In the genomic region with DNA sequence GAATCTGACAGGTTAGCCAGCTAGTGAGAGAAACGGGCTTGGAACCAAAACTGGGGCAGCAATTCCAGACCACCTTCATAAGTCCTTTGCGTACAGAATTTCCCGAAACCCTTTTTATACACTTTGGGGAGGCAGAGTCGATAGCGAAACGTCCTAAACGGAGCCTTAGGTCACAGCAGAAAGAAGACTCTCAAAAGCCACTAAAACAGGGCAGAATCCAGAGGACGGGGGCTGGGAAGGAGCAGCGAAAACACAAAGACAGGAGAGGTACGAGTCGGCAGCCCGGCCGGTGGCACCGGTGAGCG, we compare ENCODE assay signal across 8 mouse cellular contexts. TPM values are rescaled to one million over a fixed set of nuclear protein-coding genes. Genes with fewer than 3 reads are reported as not detected.
DNase-seq lines count a peak whose midpoint lies in the region; ATAC-seq and TF ChIP-seq lines count a peak whose summit lies in the region.

No protein-coding gene starts in this region.

- peaks cover 45% of the 10 kb centered on the region for H3K36me3 ChIP-seq in megakaryocyte, embryonic 14.5 days (replicated peaks; ENCODE audit: low read length)
- H3K36me3 ChIP-seq in forebrain, embryonic 10.5 days (replicated peaks): peaks cover 43% of the 10 kb centered on the region
- peaks cover 25% of the 10 kb centered on the region for H3K36me3 ChIP-seq in limb, embryonic 12.5 days
- peaks cover 4% of the 10 kb centered on the region for H3K36me3 ChIP-seq in small intestine, adult 2 months (ENCODE audit: control insufficient read depth, insufficient read depth, low read length)

- peak overlapping the region; percentile 95 for H3K27ac ChIP-seq in forebrain, embryonic 10.5 days
- peak overlapping the region; percentile 95 for H3K27ac ChIP-seq in limb, embryonic 12.5 days
- peak overlapping the region; percentile 94 for H3K27ac ChIP-seq in small intestine, adult 2 months (ENCODE audit: insufficient read depth, low read depth, low read length)

- peak overlapping the region; percentile 87 for H3K4me2 ChIP-seq in limb, embryonic 12.5 days

- DNase-seq in forebrain, embryonic 10.5 days (ENCODE audit: extremely low spot score, low spot score): no peak
- DNase-seq in adrenal gland, postnatal 25 days: no peak
- DNase-seq in cerebellum, postnatal 10 days: no peak
- DNase-seq in left cerebral cortex, adult 9 months (ENCODE audit: low spot score in 2 of 2): no peak

- peak overlapping the region; percentile 87 for H3K9ac ChIP-seq in limb, embryonic 12.5 days (replicated peaks)

- H3K9me3 ChIP-seq in megakaryocyte, embryonic 14.5 days: no peaks in the 10 kb centered on the region
- no peaks in the 10 kb centered on the region for H3K9me3 ChIP-seq in forebrain, embryonic 10.5 days
- H3K9me3 ChIP-seq in limb, embryonic 12.5 days: no peaks in the 10 kb centered on the region

- TF ChIP-seq CTCF in small intestine, adult 2 months (IDR thresholded peaks at IDR 0.05; ENCODE audit: extremely low read depth, insufficient read length, insufficient replicate concordance, low read depth, low read length): no peak

- H3K4me3 ChIP-seq in megakaryocyte, embryonic 14.5 days (replicated peaks): peak overlapping the region; percentile 98
- peak overlapping the region; percentile 98 for H3K4me3 ChIP-seq in forebrain, embryonic 10.5 days
- H3K4me3 ChIP-seq in limb, embryonic 12.5 days (replicated peaks): peak overlapping the region; percentile 95
- peak overlapping the region; percentile 81 for H3K4me3 ChIP-seq in small intestine, adult 2 months (ENCODE audit: low read depth, low read length)

- H3K4me1 ChIP-seq in megakaryocyte, embryonic 14.5 days: peaks cover 62% of the 10 kb centered on the region
- H3K4me1 ChIP-seq in forebrain, embryonic 10.5 days: peaks cover 38% of the 10 kb centered on the region
- peaks cover 23% of the 10 kb centered on the region for H3K4me1 ChIP-seq in limb, embryonic 12.5 days (replicated peaks)
- peaks cover 13% of the 10 kb centered on the region for H3K4me1 ChIP-seq in small intestine, adult 2 months (ENCODE audit: control insufficient read depth, insufficient read depth, insufficient read length, low read length)

- ATAC-seq in megakaryocyte, adult 5-6 weeks (ENCODE audit: poor library complexity, severe bottlenecking): no peak
- ATAC-seq in limb, embryonic 12.5 days (ENCODE audit: insufficient number of reproducible peaks, insufficient read depth, low FRiP score, low TSS enrichment, low read depth): no peak

- H3K27me3 ChIP-seq in megakaryocyte, embryonic 14.5 days (replicated peaks): no peaks in the 10 kb centered on the region
- no peaks in the 10 kb centered on the region for H3K27me3 ChIP-seq in forebrain, embryonic 10.5 days (ENCODE audit: poor library complexity, severe bottlenecking)
- no peaks in the 10 kb centered on the region for H3K27me3 ChIP-seq in limb, embryonic 12.5 days
- no peaks in the 10 kb centered on the region for H3K27me3 ChIP-seq in small intestine, adult 2 months (ENCODE audit: control insufficient read depth, insufficient read depth, low read length)

- under 1% methylated on average over 15 of the region's 15 CpGs for WGBS in forebrain, embryonic 10.5 days
- under 1% methylated on average over 15 of the region's 15 CpGs for WGBS in limb, embryonic 12.5 days
- WGBS in small intestine, adult 2 months: under 1% methylated on average over 15 of the region's 15 CpGs

- no peak for TF ChIP-seq POLR2A in small intestine, adult 2 months (IDR thresholded peaks at IDR 0.05; ENCODE audit: low read depth, low read length)

RNA-seq across cellular contexts. Expression of a gene that starts 3.8 kb away (rescaled TPM):
- 1.4 and 5.1 TPM in 2 replicates for polyA plus RNA-seq in megakaryocyte, embryonic 14.5 days (2012; ENCODE audit: insufficient read depth, low replicate concordance)
- 33.0 and 38.7 TPM in 2 replicates for total RNA-seq in megakaryocyte, adult 5-6 weeks (2015)
- total RNA-seq in megakaryocyte, adult 5-6 weeks (2017): 41.3 and 43.5 TPM in 2 replicates
- 59.8 and 62.0 TPM in 2 replicates for polyA plus RNA-seq in forebrain, embryonic 10.5 days (2016; fragmentation: Nextera tagmentation; extraction: Ambion mirVana)
- 54.0 and 59.4 TPM in 2 replicates for polyA plus RNA-seq in limb, embryonic 12.5 days (2016; fragmentation: Nextera tagmentation; extraction: Ambion mirVana)
- 3.6 and 5.2 TPM in 2 replicates for polyA plus RNA-seq in small intestine, adult 2 months (2012; rRNA removed)
- 52.2 and 55.9 TPM in 2 replicates for total RNA-seq in adrenal gland, postnatal 25 days (2021)

RNA-seq across cellular contexts. Expression of a gene that starts 3.9 kb away (rescaled TPM):
- polyA plus RNA-seq in megakaryocyte, embryonic 14.5 days (2012; ENCODE audit: insufficient read depth, low replicate concordance): not detected in 2 replicates
- total RNA-seq in megakaryocyte, adult 5-6 weeks (2015): 0.46 TPM in 1 of 2 replicates, not detected in the other
- total RNA-seq in megakaryocyte, adult 5-6 weeks (2017): not detected in 2 replicates
- polyA plus RNA-seq in forebrain, embryonic 10.5 days (2016; fragmentation: Nextera tagmentation; extraction: Ambion mirVana): 0.29 TPM in 1 of 2 replicates, not detected in the other
- polyA plus RNA-seq in limb, embryonic 12.5 days (2016; fragmentation: Nextera tagmentation; extraction: Ambion mirVana): 0.69 TPM in 1 of 2 replicates, not detected in the other
- polyA plus RNA-seq in small intestine, adult 2 months (2012; rRNA removed): 0.46 and 2.7 TPM in 2 replicates
- total RNA-seq in adrenal gland, postnatal 25 days (2021): not detected in 2 replicates

RNA-seq across cellular contexts. Expression of a gene that starts 32.9 kb away (rescaled TPM):
- 7.5 and 14.4 TPM in 2 replicates for polyA plus RNA-seq in megakaryocyte, embryonic 14.5 days (2012; ENCODE audit: insufficient read depth, low replicate concordance)
- 36.7 and 42.7 TPM in 2 replicates for total RNA-seq in megakaryocyte, adult 5-6 weeks (2015)
- 30.4 and 31.8 TPM in 2 replicates for total RNA-seq in megakaryocyte, adult 5-6 weeks (2017)
- polyA plus RNA-seq in forebrain, embryonic 10.5 days (2016; fragmentation: Nextera tagmentation; extraction: Ambion mirVana): 144 and 145 TPM in 2 replicates
- 190 and 192 TPM in 2 replicates for polyA plus RNA-seq in limb, embryonic 12.5 days (2016; fragmentation: Nextera tagmentation; extraction: Ambion mirVana)
- polyA plus RNA-seq in small intestine, adult 2 months (2012; rRNA removed): 8.4 and 15.0 TPM in 2 replicates
- 91.3 and 107 TPM in 2 replicates for total RNA-seq in adrenal gland, postnatal 25 days (2021)

RNA-seq across cellular contexts. Expression of a gene that starts 43.0 kb away (rescaled TPM):
- polyA plus RNA-seq in megakaryocyte, embryonic 14.5 days (2012; ENCODE audit: insufficient read depth, low replicate concordance): 2.1 and 9.3 TPM in 2 replicates
- 0.31 and 0.71 TPM in 2 replicates for total RNA-seq in megakaryocyte, adult 5-6 weeks (2015)
- 0.99 and 1.1 TPM in 2 replicates for total RNA-seq in megakaryocyte, adult 5-6 weeks (2017)
- 9.4 and 11.9 TPM in 2 replicates for polyA plus RNA-seq in forebrain, embryonic 10.5 days (2016; fragmentation: Nextera tagmentation; extraction: Ambion mirVana)
- polyA plus RNA-seq in limb, embryonic 12.5 days (2016; fragmentation: Nextera tagmentation; extraction: Ambion mirVana): 22.1 and 25.7 TPM in 2 replicates
- 55.9 and 89.2 TPM in 2 replicates for polyA plus RNA-seq in small intestine, adult 2 months (2012; rRNA removed)
- 42.7 and 48.9 TPM in 2 replicates for total RNA-seq in adrenal gland, postnatal 25 days (2021)
